Mouse (Mus musculus) gastrocnemius, postnatal 4 days (tissue): ENCODE measurements around the gene Slc46a3. TPM values are rescaled to one million over a fixed set of nuclear protein-coding genes. Genes with fewer than 3 reads are reported as not detected.

Source experiments
- DNase-seq, 2 experiments: peaks; one replicate each; pipeline ENCODE4 v3.0.0; 2021 to 2022; ENCODE audit warnings: low spot score in 2 of 2, mixed read lengths in 2 of 2
- total RNA-seq, 2 experiments: library from RNA; stranded (reverse); gene quantifications; 2 replicates each; pipeline ENCODE4 v1.2.3; 2021

Gene Slc46a3
- total RNA-seq, 2 experiments from 2014 or later: 3.4 to 4.3 TPM

- DNase-seq: no peak
Observed at GRCm38 (mm10) chr5:147847361-147847760, 47.3 kb downstream of the Slc46a3 start.

DNA sequence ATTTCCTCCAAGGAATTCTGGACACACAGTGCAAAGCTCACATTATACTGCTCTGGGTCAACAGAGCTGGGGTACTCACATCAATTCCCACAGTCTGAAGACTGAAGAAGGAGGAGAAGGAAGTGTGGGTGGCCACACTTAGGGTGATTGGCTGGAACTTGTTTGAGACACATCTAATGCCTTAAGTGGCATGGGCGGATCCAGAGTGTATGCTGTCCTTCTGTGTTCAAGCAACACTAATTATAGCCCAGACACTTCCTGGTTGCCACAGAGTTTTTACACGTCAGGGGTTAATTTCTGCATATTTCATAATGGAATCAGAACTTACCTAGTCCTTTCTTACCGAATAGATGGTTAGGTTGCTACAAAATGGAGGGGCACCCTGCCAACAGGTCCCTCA is 49.3 kb downstream of the Slc46a3 start:
- DNase-seq: no peak

DNA sequence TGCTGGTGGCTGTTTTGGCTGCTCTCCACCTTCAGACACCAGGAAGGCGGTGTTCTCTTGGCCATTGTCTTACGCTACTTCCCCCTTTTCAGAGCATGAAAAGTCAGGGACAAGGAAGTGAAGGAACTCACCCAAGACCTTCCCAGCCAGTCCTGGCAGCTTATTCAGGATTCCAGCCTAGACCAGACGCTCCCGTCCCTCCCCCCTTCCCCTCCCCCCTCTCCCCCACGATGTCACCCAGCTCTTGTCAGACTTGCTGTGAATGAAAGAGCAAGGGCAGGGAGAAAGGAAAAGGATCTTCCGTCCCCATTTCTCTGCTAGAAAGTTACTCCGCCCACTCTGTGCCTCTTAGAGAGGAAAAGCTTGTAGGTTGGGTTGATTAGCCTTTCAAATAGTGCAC is 51.3 kb downstream of the Slc46a3 start:
- DNase-seq: no peak

- DNase-seq: no peak
Observed at GRCm38 (mm10) chr5:147839418-147839817, 55.2 kb downstream of the Slc46a3 start.

DNA sequence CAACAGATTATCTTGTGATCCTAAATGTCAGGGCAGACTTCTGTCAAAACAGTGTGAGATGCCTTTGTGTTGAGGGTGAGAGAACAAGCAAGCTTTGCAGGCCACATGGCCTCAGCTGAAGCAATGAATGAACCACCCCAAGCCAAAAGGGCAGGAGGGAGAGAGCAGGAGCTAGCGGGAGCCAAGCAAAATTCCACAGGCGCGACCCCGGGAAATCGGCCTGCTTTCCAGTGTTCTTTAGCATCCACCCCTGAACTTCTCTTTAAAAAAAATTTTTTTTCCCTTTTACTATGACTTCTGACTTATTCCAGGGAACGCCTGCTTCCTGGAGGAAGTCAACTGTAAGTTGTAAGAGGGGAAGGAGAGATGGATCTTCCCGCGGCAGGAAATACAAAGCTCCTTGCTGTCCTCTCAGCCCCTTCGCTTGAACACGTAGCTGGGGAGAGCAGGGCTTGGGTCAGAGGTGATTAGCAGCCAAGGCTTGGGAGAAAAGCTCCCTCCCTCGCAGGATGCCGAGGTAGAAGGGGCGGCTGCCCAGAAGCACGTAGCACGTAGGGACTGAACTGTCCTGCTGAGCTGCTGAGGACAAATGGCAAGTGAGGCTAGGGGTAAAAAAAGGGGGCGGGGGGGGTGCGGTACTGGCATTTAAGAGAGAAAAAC is 59.6 kb downstream of the Slc46a3 start:
- DNase-seq: no peak

GRCm38 (mm10) chr5:147832842-147833241 is 61.8 kb downstream of the Slc46a3 start:
- DNase-seq: no peak

GRCm38 (mm10) chr5:147828846-147829245 is 65.8 kb downstream of the Slc46a3 start:
- DNase-seq: no peak

Other genes with a start within 250 kb of the Slc46a3 start
- gene Flt1, start 168.8 kb downstream of the Slc46a3 start, total RNA-seq: 10 to 100 TPM; 17.5 to 18.2 TPM
- 100 to 1,000 TPM; 128 to 151 TPM for gene Pomp, start 34.4 kb downstream of the Slc46a3 start, total RNA-seq
- 1 to 10 TPM; 2.6 TPM for gene Mtus2, start 62.5 kb upstream of the Slc46a3 start, total RNA-seq